Comparison of ENCODE assay signal across 8 mouse cellular contexts in genomic region chr17:25469798-25470197, GRCm38 (mm10). TPM values are rescaled to one million over a fixed set of nuclear protein-coding genes. Genes with fewer than 3 reads are reported as not detected.
DNase-seq lines count a peak whose midpoint lies in the region; ATAC-seq and TF ChIP-seq lines count a peak whose summit lies in the region.
"Had no signal": no experiment of that assay in that cellular context is flagged by ENCODE, and none has a peak within 500 bp of the region (broad histone marks: within the 10 kb centered on the region; RNA-seq: fewer than 3 reads in every experiment).

No protein-coding gene starts in this region.

- H3K9me3 ChIP-seq in ES-Bruce4 (replicated peaks; ENCODE audit: control insufficient read depth, insufficient read depth, low read length, poor library complexity, severe bottlenecking), result no peaks in the 10 kb centered on the region
- no peaks in the 10 kb centered on the region for H3K9me3 ChIP-seq in embryonic facial prominence, embryonic 13.5 days

- H3K4me3 ChIP-seq in ES-Bruce4 (ENCODE audit: low read depth, low read length), result no peak overlapping the region
- H3K4me3 ChIP-seq in embryonic facial prominence, embryonic 13.5 days, result no peak overlapping the region

- H3K36me3 ChIP-seq in ES-Bruce4 (ENCODE audit: control insufficient read depth, insufficient read depth, low read length, poor library complexity, severe bottlenecking), result no peaks in the 10 kb centered on the region
- H3K36me3 ChIP-seq in embryonic facial prominence, embryonic 13.5 days, result no peaks in the 10 kb centered on the region

- TF ChIP-seq EP300 in ES-Bruce4 (IDR thresholded peaks at IDR 0.05; ENCODE audit: insufficient read depth, low read depth, low read length), result no peak

- H3K27ac ChIP-seq in ES-Bruce4 (ENCODE audit: insufficient read depth, low read length), result no peak overlapping the region
- H3K27ac ChIP-seq in embryonic facial prominence, embryonic 13.5 days, result no peak overlapping the region

- TF ChIP-seq POLR2A in ES-Bruce4 (IDR thresholded peaks at IDR 0.05; ENCODE audit: insufficient read depth, low read length), result no peak

- H3K9ac ChIP-seq in ES-Bruce4 (ENCODE audit: low read depth, poor library complexity, severe bottlenecking), result no peak overlapping the region
- no peak overlapping the region for H3K9ac ChIP-seq in embryonic facial prominence, embryonic 13.5 days

- H3K4me2 ChIP-seq in embryonic facial prominence, embryonic 13.5 days, result no peak overlapping the region

- H3K27me3 ChIP-seq in ES-Bruce4 (ENCODE audit: control insufficient read depth, insufficient read depth, low read length, poor library complexity, severe bottlenecking), result no peaks in the 10 kb centered on the region
- peaks cover 37% of the 10 kb centered on the region for H3K27me3 ChIP-seq in embryonic facial prominence, embryonic 13.5 days

- ATAC-seq in embryonic facial prominence, embryonic 13.5 days (ENCODE audit: insufficient number of reproducible peaks, insufficient read depth, low FRiP score, low TSS enrichment, low read depth), result 0 out of 2 replicates have a peak, but pooled peaks have one; percentile 56

- peak; percentile 80 for TF ChIP-seq CTCF in ES-Bruce4 (IDR thresholded peaks at IDR 0.05; ENCODE audit: low read depth, low read length)

- H3K4me1 ChIP-seq in ES-Bruce4 (ENCODE audit: control insufficient read depth, insufficient read depth, low read length), result no peaks in the 10 kb centered on the region
- peaks cover 10% of the 10 kb centered on the region for H3K4me1 ChIP-seq in embryonic facial prominence, embryonic 13.5 days

- intact Hi-C loops in heart, postnatal 36 days (cut with DNase I), result loop anchor here (1.0 to 2.0 kb wide), 2 partner anchors 71 to 135 kb away; no protein-coding TSS in a partner anchor

- WGBS in embryonic facial prominence, embryonic 13.5 days, result 29% methylated on average over 8 of the region's 8 CpGs

- DNase-seq in adrenal gland, adult 2 months, result peak; percentile 66
- DNase-seq in heart, postnatal 36 days, result peak; percentile 59 to 68
- peak; percentile 45 to 78 for DNase-seq in layer of hippocampus, adult 8-10 months (ENCODE audit: low spot score in 2 of 2)
- DNase-seq in lung, postnatal 14 days, result peak; percentile 70
- DNase-seq in right cerebral cortex, postnatal 14 days, result peak; percentile 71

RNA-seq across cellular contexts. Expression of gene Tekt4, which starts 15.4 kb away (rescaled TPM):
- not detected in 2 replicates for polyA plus RNA-seq in ES-Bruce4 (2011; ENCODE audit: insufficient read depth, insufficient read length, low read depth, missing spikeins)
- under 1 TPM in 1 of 2 experiments, not detected in 1; 0.17 TPM for total RNA-seq in adrenal gland, adult 2 months (2021)
- 0.17 TPM in 1 of 2 replicates, not detected in the other for polyA plus RNA-seq in adrenal gland, adult 2 months (2012; rRNA removed)
- polyA plus RNA-seq in embryonic facial prominence, embryonic 13.5 days (2015; fragmentation: Nextera tagmentation; extraction: Ambion mirVana), result not detected in 2 replicates
- total RNA-seq in heart, postnatal 36 days (2021), result under 1 TPM in 1 of 2 experiments, not detected in 1; 0.47 TPM
- total RNA-seq in layer of hippocampus, adult 8-10 months (2022), result 1 to 10 TPM in 3 of 4 experiments, under 1 TPM in 1; 0.96 to 1.8 (median 1.2) TPM
- total RNA-seq: gastrocnemius, postnatal 4 days had no signal

RNA-seq across cellular contexts. Expression of gene Sstr5, which starts 27.3 kb away (rescaled TPM):
- polyA plus RNA-seq in ES-Bruce4 (2011; ENCODE audit: insufficient read depth, insufficient read length, low read depth, missing spikeins), result not detected in 2 replicates
- 1 to 10 TPM in 1 of 2 experiments, under 1 TPM in 1; 0.97 to 1.0 TPM for total RNA-seq in adrenal gland, adult 2 months (2021)
- 0.36 and 0.54 TPM in 2 replicates for polyA plus RNA-seq in adrenal gland, adult 2 months (2012; rRNA removed)
- polyA plus RNA-seq in embryonic facial prominence, embryonic 13.5 days (2015; fragmentation: Nextera tagmentation; extraction: Ambion mirVana), result 0.36 and 0.65 TPM in 2 replicates
- total RNA-seq in heart, postnatal 36 days (2021), result not detected
- total RNA-seq in layer of hippocampus, adult 8-10 months (2022), result under 1 TPM in 3 of 4 experiments, not detected in 1; 0.10 to 0.20 (median 0.18) TPM
- total RNA-seq: gastrocnemius, postnatal 4 days had no signal

RNA-seq across cellular contexts. Expression of gene Cacna1h, which starts 36.2 kb away (rescaled TPM):
- 4.4 and 5.6 TPM in 2 replicates for polyA plus RNA-seq in ES-Bruce4 (2011; ENCODE audit: insufficient read depth, insufficient read length, low read depth, missing spikeins)
- total RNA-seq in adrenal gland, adult 2 months (2021), result 10 to 100 TPM; 77.1 to 96.1 TPM
- polyA plus RNA-seq in adrenal gland, adult 2 months (2012; rRNA removed), result 163 and 202 TPM in 2 replicates
- polyA plus RNA-seq in embryonic facial prominence, embryonic 13.5 days (2015; fragmentation: Nextera tagmentation; extraction: Ambion mirVana), result 6.2 and 8.6 TPM in 2 replicates
- 1 to 10 TPM; 5.4 to 6.5 TPM for total RNA-seq in heart, postnatal 36 days (2021)
- total RNA-seq in layer of hippocampus, adult 8-10 months (2022), result 100 to 1,000 TPM in 2 of 4 experiments, 10 to 100 TPM in 2; 92.8 to 120 (median 105) TPM

Comparison
In these comparisons a context has a peak if more than half of its experiments do, and no peak if none do; other contexts are left out.
1. RNA of gene Cacna1h, which starts 36.2 kb away (total RNA-seq): 92.8 to 120 TPM in layer of hippocampus, adult 8-10 months and 77.1 to 96.1 TPM in adrenal gland, adult 2 months; 5.4 to 6.5 TPM in heart, postnatal 36 days; every median in the first group is over 10 times any median in the second.
2. Peak in every context shown above with its lines, with median percentiles within 50 percentile points of each other: DNase-seq.